Mouse (Mus musculus) embryo, embryonic 11 days (tissue): ENCODE results near the gene Igtp.
A peak's percentile ranks its signal among the peaks of the same experiment; 100 is the strongest.
"Not testable (repeated sequence)": the region's sequence is repeated elsewhere in the genome, so short reads cannot be mapped to it uniquely, and the experiment has no call there.

ENCODE experiments used
- DNase-seq: peaks from one replicate; pipeline ENCODE4 v3.0.0-alpha.2; 2015

Gene Igtp

DNA sequence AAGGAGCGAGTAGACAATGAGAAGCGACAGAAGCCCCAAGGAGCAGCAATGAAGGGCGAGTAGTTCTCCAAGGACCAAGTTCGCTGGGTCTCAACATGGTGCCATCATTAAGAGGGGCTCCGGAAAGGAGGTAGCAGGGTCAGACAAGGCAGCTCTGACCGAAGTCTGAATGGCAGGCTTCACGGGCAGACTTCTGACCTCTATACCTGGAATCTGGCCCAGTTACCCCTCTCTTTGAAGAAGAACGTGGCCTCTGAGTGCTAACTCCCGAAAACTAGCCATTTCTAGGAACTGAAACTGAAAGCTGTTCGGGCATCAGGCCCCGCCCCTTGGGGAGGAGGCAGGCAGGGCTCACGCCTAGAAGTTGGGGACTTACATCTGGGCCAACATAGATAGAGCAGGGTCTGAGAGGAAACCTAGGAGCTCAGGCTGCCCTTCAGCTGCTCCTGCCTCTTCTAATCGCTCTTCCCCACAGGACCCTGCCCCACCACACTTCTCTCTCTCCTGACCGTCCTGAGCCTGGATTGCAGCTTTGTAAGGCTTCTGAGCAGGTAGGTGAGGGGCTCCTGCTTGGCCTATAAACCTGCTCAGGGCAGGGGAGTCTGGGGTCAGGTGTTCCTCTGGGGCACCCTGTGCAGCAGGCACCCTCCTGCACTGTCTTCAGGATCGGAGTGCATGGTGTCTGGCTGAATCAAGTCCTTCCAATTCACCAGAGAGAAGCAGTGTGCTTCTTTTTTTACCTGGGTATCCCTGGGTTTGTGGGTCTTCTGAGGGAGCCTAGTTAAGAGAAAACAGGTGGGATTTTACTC lies at the start of gene Igtp, which contains the start of gene Irgm2:
Gene Igtp (plus strand): TSS at position 328 of the 809 bp plus-strand sequence.
Gene Irgm2 (plus strand): TSS at position 390 of the 809 bp plus-strand sequence.
- DNase-seq: peak; percentile 67

DNA sequence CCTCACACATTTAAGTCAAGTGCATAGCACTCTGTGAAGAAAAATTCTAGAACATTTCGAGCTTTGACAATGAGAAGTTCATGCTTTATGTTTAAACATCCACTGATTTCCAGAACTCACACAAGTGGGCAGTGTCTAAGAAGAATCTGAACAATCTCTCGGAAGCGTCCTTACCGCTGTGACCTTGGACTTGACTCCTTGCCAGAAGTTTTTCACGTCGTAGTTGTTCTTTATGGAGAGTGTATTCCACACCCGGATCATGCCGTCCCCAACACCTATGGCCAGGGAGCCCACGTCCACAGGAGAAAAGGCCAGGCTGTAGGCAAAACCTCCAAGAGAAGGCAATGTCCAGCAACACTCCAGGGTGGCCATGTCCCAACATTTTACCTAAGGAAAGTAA lies 43.9 kb upstream of the Igtp start:
- DNase-seq: no peak

DNA sequence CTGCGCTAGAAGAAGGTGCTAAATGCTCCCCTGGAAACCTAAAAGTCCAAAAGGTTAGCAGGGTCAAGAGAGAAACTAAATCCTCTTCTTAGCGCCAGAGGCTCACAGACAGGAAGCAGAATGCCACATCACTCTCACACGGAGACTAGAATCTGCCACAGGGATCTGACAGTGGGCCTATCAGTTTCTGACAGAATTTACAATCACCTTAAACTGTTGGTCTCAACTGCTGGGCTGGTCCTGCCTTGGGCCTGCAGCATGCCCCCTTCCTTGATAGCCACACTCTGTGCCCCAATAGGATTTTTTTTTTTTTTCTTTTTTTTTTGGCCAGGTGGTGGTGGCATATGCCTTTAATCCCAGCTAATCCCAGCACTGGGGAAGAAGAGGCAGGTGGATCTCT lies 42.5 kb upstream of the Igtp start:
- DNase-seq: no peak

DNA sequence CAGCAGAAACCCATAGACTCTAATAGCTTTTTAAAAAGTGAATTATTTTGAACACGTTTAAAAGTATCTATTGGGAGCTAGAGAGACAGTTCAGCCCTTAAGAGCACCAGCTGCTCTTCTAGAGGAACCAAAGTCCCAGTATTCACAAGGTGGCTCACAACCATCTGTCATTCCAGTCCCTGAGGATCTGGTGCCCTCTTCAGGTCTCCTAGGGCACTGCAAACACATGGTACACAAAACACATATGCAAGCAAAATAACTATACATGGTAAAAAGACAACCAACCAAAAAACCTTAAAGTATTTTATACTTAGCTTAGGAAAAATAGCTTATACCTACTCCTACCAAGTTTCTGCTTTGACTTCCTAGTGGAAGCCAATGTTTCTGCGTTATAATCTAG lies 34.3 kb upstream of the Igtp start:
- DNase-seq: no peak

DNA sequence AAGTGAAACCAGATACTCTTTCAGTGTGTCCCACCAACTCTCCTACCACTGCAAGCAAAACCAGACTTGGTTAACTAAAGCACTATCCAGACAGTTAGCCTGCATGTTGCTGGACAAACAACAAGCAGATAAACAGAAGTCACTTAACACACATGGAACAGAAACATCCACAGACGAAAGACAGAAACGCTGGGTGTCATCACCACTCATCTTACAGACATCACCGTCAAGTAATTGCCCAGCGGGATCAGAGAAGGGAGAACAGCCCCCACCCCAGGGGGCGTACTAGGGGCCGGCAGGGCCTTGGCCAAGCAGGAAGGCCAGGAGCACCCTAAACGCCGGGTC lies 31.6 kb upstream of the Igtp start:
- no peak for DNase-seq

DNA sequence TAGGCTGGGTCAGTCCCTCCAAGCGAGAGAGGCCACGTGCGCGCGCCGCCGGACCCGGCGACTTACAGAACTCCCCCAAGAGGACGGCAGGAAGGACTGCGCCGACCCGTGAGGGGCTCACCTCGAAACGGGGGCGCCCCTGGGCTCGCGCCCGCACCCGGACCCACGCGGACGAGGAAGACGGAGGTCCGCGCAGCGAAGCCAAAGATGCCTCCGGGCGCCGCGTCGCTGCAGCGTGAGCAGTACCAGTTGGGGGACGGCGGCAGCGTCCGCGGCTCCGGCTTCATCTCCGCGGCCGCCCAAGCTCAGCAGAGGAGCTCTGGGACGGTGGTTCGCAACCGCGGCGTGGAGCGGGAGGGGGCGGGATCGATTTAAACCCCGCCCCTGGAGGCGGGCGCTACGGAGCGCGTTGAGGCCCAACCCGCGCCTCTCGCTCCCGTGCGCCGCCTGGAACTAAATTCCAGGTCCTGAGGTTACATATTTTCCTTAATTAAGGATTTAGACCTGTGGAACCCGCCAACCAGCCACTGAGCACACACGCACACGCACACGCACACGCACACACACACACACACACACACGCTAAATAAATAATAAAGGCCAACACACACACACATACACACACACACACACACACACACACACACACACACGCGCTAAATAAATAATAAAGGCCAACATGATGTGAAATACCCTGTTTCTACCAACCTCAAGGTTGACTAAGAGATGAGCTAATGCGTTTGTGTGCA lies 31.0 kb upstream of the Igtp start, which contains the start of gene Gemin5:
Gene Gemin5 (minus strand): TSS at position 373 of the 749 bp plus-strand sequence.
- DNase-seq: peak; percentile 92

DNA sequence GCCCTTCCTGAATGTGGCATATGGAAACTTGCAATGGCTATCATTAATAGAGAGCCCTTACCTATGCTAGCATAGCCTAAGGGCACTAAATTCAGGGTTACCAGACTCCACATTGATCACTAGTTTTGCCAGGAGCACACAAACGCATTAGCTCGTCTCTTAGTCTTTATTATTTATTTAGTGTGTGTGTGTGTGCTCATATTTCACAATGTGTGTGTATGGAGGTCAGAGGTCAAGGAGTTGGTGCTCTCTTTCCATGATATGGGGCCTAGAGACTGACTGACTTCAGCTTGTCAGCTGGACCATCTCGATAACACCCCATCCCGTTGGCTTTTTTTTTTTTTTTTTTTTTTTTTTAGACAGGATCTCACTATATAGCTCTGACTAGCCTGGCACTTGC lies 29.7 kb upstream of the Igtp start:
- DNase-seq: no peak

DNA sequence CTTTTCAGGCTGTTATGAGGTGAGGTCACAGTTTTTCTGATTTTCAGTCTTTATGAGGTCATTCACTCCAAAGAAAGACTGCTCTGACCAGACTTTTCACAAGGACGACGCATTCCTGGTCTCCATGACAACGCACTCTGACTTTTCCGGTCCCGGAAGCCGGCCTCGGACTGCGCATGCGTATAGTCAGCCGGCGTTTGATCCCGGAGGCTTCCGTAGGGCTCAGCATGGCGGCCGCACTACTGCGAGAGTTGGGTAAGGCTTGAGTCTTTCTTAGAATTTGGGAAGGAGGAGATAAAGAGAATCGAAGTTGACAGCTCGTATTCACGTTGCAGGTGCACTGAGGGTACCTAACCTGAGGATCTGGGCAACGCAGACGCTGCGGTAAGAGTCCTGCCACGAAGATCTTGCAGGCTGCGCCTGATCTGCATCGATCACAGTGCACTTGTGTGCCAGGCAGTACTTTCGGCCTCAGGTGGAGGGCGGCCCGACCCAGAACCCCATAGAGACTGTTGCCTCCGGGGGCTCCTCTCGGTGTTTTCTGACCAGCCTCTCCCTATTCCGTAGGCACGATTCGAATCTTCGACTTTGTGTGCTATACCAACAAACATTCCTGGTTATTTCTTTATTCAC lies 27.8 kb upstream of the Igtp start, which contains the start of gene Mrpl22:
Gene Mrpl22 (plus strand): TSS at position 203 of the 633 bp plus-strand sequence.
- DNase-seq: peak; percentile 98

DNA sequence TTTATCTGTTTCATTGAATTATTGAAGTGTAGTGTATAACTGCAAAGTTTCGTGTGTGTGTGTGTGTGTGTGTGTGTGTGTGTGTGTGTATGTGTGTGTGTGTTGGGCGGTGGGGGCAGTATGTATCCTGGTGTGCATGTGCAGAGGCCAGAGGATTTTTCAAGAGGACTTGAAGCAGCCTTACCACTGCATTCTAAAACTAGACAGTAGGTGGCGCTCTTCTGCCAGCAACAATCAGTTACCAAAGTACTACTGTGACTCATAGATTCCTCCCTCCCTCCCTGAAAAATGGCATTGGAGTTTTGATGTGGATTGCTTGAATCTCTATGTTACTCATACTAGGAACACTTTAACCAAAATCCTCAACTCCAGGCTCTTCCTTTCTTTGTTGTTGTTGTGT lies 19.8 kb upstream of the Igtp start:
- peak; percentile 77 for DNase-seq

DNA sequence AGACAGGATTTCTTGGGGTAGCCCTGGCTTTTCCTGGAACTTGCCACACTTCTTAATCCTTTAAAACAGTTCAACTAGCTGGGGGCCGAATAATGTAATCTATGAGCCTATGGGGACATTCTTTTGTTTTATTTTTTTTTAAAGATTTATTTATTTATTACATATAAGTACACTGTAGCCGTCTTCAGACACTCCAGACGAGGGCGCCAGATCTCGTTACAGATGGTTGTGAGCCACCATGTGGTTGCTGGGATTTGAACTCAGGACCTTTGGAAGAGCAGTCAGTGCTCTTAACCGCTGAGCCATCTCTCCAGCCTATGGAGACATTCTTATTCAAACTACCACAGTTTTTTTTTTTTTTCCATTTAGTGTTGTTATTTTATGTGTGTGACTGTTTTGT lies 19.4 kb upstream of the Igtp start:
- DNase-seq: not testable (repeated sequence)

DNA sequence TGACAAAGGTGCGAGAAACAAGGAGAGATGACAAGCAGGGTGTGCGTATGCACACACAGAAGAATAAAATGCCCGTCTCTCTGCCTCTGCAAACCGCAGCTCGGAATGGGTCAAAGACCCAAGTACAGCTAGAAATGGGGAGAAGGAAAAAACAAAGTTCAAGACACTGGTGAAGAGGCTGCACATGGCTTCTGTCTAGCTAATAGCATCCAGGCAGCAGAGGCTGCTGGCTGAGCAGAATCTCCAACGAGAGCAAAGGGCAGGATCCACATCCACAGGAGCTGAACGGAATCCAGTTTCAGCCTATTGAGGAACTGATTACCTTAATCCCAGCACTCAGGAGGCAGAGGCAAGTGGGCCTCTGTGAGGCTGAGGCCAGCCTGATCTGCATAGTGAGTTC lies 18.6 kb upstream of the Igtp start:
- DNase-seq: no peak

DNA sequence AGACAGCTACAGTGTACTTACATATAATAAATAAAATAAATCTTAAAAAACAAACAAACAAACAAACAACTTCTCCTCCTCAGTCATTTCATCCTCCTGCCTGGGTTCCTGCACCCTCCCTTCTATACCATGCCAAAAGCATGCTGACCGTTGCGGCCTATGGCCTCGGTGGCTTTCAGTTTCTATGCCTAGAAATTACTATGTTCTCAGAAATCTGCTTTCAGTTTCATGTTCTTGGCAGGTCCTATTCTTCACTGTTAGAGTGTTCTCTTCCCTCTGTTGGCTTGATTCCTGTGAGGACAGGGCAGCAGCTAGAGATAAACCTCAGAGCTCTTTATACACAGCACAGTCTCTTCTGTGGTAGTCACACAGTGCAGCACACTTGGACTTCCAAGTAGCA lies 15.8 kb upstream of the Igtp start:
- DNase-seq: no peak

DNA sequence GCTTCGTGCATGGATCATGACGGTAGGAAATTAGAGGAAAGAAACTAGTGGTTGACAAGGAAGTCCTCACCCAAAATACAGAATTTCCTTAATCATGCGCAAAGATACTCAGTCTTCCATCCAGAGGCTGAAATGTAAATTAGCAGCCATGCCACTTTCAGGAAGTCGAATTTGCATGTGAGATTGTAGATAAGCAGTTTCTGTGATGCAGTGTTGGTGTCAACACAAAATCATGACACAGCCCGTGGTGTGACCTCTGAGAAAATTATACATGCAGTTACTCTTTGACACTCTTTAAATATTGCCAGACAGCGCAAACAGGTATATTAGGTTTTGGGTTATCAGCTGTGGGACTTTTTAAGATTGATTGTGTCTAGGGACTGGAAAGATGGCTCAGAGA lies 9.7 kb upstream of the Igtp start:
- no peak for DNase-seq

DNA sequence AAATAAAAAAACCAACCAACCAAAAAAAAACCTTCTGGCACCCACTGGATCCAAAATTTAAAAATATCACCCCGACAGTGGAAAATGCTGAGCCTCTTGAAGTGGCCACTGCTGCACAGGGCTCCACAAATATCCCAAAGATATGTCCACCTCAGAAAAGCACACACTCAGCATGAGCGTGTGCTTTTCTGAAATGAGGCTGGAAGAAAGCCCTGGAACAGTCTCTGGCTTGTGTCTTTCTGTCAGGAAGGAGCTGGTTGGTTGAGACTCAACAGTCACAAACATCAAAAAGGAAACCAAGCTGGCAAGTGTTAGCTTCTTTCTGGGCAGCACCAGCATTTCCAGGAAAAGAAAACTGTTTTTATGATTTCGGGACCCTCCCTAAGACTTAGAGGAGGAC lies 6.0 kb upstream of the Igtp start:
- no peak for DNase-seq

DNA sequence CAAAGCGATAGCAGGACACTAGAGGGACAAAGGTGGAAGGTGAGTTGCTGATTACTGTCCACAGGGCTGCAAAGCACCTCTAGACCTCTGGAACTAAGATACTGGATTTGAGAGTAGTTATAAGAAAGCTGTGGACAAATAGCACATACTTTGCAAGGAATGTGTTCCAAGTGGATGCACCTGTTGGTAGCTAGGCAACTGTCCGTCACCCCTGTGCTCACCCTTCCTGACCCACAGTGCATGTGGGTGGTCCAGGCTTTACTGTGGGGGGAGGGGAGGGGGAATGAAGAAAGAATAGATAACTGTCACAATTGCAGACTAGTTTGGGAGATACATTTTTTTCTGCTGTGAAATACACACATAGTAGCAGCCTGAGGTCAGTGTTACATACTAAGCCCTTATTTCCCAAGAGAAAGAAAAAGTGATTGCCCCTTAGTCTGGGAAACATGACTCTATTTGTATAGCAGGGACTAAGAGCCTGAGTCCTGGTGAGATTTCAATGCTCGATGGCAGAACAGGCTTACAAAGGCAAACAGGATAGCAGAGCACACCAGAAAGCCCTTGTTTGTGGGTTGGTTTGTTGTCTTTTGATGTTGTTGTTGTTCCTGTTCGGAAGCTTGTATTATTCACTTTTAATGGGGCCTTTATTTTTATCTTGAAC lies 5.4 kb upstream of the Igtp start:
- DNase-seq: peak; percentile 19

DNA sequence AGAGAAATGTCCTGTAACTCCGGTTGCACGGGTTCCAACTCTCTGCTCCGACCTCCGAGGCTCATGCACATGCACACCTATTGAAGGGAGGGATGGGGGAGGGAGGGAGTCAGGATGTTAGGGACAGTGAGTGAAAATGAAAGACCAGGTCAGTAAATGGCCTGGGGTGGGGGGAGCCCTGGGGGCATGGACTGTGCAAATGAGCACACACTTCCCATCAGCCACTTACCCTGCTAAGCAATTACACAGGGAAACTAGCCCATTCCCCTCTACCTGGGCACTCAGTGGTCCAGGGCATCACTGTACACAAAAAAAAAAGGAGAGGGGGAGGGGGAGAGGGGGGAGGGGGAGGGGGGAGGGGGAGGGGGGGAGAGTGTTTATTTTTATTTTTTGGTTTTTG lies 693 bp upstream of the Igtp start:
- no peak for DNase-seq

DNA sequence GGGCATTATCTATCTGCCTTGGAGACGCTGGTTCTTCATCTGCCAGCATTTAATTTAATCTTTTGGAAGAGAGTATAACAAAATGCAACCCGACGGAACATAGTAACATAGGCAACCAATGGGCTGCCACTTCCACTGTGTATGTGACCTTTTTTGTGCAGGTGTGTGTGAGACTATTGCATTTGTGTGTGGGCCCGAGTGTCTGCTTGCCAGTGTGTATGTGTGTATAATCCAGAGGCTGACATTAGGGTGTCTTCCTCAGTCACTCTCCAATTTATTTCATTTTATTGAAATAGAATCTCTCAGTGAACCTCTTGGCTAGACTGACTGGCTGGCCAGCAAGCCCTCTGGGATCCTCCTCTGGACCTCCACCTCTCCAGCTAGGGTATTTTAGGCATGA lies 870 bp downstream of the Igtp start:
- DNase-seq: no peak

DNA sequence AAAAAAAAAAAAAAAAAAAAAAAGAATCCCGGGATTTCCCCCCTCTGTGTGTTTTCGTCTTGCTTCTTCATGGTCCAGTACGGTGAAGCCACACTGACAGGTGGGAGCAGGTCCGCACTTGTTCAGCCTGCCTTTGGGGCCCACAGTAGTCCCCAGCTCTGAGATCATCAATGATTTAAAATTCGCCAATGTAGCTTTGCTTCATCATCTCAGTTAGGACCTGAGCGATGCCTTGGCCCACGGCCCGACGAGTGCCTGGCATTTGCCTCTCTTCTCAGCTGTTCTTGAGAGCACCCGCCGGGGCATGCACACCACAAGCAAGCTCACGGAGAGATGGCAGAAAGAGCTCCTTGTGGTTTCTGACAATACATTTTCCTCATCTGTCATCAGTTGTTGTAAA lies 1.7 kb downstream of the Igtp start:
- DNase-seq: no peak

DNA sequence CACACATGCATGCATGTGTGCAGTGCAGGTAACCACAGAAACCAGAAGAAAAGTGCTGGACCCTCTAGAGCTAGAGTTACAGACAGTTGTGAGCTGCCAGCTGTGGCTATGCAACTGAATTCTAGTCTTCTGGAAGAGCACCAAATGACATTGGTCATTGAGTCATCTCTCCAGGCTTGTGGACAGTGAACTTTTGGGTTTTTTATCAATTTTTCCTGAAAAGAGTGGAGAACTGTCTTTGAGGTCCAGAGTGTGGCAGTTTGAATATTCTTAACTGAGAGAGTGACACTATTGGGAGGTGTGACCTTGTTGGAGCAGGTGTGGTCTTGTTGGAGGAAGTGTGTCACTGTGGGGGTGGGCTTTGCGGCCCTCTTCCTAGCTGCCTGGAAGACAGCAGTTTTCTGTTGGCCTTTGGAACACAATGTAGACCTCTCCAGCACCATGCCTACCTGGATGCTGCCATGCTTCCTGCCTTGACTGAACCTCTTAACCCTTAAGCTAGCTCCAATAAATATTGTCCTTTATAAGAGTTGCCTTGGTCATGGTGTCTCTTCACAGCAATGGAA lies 11.0 kb downstream of the Igtp start:
- no peak for DNase-seq

DNA sequence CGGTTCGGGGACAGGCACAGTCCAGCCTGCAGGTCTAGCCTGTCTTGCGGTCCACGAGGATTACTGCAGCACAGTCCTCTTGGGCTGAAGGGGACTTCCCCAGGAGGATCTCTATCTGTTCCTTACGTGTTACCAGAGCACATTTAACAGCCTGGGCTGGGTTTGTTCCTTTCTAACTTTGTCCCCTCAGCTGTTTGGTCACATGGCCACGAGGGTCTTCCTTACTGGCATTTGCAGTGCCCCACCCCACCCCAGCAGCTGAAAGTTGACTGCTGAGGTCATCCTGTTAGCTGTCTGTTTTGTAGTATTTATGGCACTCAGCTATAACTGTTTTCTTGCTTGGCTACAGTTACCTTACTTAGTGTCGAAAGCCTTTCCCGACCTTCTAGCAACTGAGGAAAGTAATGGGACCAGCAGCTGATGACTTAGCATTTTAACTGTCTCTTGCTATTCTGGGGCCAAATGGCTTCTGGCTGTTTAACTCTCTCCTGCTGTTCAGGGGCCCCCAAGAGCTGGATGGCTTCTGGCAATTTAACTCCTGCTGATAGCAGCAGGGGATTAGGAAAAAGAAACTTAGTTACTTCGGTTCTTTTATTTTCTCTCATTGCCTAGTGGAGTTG lies 11.8 kb downstream of the Igtp start:
- peak; percentile 10 for DNase-seq

DNA sequence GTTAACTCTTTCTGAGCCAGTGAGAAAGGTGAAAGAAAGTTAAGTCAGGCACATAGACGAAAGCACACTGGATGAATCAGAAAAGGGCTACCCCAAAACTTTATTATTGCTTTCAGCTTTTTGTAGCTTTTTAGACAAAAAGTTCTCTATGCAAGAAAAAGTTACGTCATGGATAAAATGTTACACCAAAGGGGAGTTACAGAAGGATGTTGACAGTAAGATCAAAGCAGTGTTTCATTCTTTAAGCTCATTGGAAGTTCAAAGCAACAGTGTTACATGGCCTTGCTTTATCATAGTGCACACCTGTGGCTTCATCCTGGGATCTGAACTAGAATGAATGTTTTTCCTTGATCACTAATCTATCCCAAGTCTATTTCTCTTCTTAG lies 12.3 kb downstream of the Igtp start:
- no peak for DNase-seq

DNA sequence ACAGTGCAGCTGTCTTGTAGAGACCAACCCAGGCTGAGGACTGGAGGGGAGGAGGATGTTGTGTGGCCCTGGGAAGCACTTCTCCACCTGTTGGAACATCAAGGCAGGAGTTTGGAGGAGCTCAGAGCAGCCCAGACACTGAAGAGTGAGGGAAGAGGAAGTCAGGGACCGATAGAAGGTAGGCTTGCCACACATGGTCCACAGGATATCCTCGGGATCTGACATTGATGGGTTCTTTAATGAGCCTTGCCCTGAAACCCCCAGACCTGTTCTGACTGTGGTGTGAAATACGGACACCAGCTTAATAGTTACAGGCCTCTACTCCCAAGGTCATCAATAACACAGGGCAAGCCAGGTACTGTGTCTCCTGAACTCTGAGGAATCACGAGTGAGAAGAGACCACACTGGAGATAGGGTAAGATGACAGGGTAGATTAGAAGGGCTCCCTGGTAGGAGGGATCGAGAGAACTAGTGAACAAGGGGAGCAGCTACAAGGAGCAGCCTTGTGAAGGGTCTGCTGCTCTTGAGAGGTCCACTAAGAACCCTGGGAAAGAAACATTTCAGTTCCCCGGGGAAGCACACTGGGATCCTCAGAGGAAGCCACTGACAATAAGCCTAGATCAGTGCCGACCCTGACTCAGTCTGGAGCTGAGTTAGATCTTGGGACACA lies 14.5 kb downstream of the Igtp start:
- no peak for DNase-seq
